ENCODE assay signal across 17 mouse cellular contexts in genomic region chr7:44551301-44551700, GRCm38 (mm10). TPM values are rescaled to one million over a fixed set of nuclear protein-coding genes. Genes with fewer than 3 reads are reported as not detected.
"Had no signal": no experiment of that assay in that cellular context is flagged by ENCODE, and none has a peak within 500 bp of the region (broad histone marks: within the 10 kb centered on the region; RNA-seq: fewer than 3 reads in every experiment).

No protein-coding gene starts in this region.

- DNase-seq: kidney, postnatal 10 days; left cerebral cortex, postnatal 4 days; liver, embryonic 13.5 days; liver, postnatal 0 days; lung, postnatal 14 days; retina, postnatal 1 day; thymus, adult 2 months; thymus, postnatal 36 days had no signal

- H3K9me3 ChIP-seq: liver, embryonic 13.5 days; lung, embryonic 15.5 days; megakaryocyte, embryonic 14.5 days; midbrain, embryonic 15.5 days; neural tube, embryonic 13.5 days had no signal

- H3K27ac ChIP-seq: liver, embryonic 13.5 days; lung, embryonic 15.5 days; macrophage; midbrain, embryonic 15.5 days; neural tube, embryonic 13.5 days; stomach, postnatal 0 days had no signal

- H3K4me3 ChIP-seq: liver, embryonic 13.5 days; lung, embryonic 15.5 days; megakaryocyte, embryonic 14.5 days; midbrain, embryonic 15.5 days; neural tube, embryonic 13.5 days had no signal

- H3K27me3 ChIP-seq: liver, embryonic 13.5 days; lung, embryonic 15.5 days; megakaryocyte, embryonic 14.5 days; midbrain, embryonic 15.5 days had no signal

- ATAC-seq: liver, postnatal 0 days; midbrain, embryonic 15.5 days had no signal

RNA-seq across cellular contexts. Expression of gene Spib, which starts 19.4 kb away (rescaled TPM):
- total RNA-seq: layer of hippocampus, postnatal 14 days had no signal
- polyA plus RNA-seq: kidney, embryonic 14.5 days; midbrain, embryonic 11.5 days had no signal

RNA-seq across cellular contexts. Expression of gene Mybpc2, which starts 26.8 kb away (rescaled TPM):
- polyA plus RNA-seq: liver, embryonic 13.5 days; macrophage; midbrain, embryonic 11.5 days had no signal
